Mouse (Mus musculus) midbrain, embryonic 10.5 days (tissue): ENCODE measurements at regions not wholly inside any gene's neighbourhood (a gene's known extent, or its start where the extent isn't known, plus 50 kb on each side); places are given as distances from the start of the nearest gene placed in this dataset.

Experiments used
- DNase-seq: peaks from one replicate; pipeline ENCODE4 v3.0.0-alpha.2; 2017; ENCODE audit warnings: low spot score
- H3K27ac ChIP-seq: fragments of 300-500 bp; sonication (generic); replicated peaks from 2 replicates; pipeline ENCODE4 v1.5.1; 2016; ENCODE audit warnings: mild to moderate bottlenecking
- H3K27me3 ChIP-seq: fragments of 300-500 bp; sonication (generic); 2 replicates; pipeline ENCODE4 v1.6.1; 2016; ENCODE audit warnings: low read depth, mild to moderate bottlenecking; ENCODE audit not compliant: poor library complexity, severe bottlenecking
- H3K36me3 ChIP-seq: fragments of 300-500 bp; sonication (generic); 2 replicates; pipeline ENCODE4 v1.6.1; 2016; ENCODE audit warnings: mild to moderate bottlenecking, moderate library complexity
- H3K4me1 ChIP-seq: fragments of 300-500 bp; sonication (generic); 2 replicates; pipeline ENCODE4 v1.6.1; 2016
- H3K4me3 ChIP-seq: fragments of 300-500 bp; sonication (generic); 2 replicates; pipeline ENCODE4 v1.5.1; 2016; ENCODE audit warnings: mild to moderate bottlenecking, moderate library complexity
- H3K9me3 ChIP-seq: fragments of 300-500 bp; sonication (generic); replicated peaks from 2 replicates; pipeline ENCODE4 v1.6.1; 2016; ENCODE audit warnings: mild to moderate bottlenecking
- WGBS: fragments of 180-500 bp; shearing (Covaris S2); methylation state at CpG from one replicate; pipeline ENCODE4 v1.1.7; 2016; 5-methylcytosine and 5-hydroxymethylcytosine counted together

- H3K27me3 ChIP-seq, result no peaks in the 10 kb centered on the region
- no peaks in the 10 kb centered on the region for H3K4me1 ChIP-seq
- no peak for DNase-seq
- H3K4me3 ChIP-seq, result no peak overlapping the region
- H3K9me3 ChIP-seq, result no peaks in the 10 kb centered on the region
- WGBS, result 83% methylated on average over 5 of the region's 5 CpGs
- no peak overlapping the region for H3K27ac ChIP-seq
- H3K36me3 ChIP-seq, result no peaks in the 10 kb centered on the region
These were observed 314.2 kb upstream of the Slc24a5 start for GRCm38 (mm10) chr2:124753717-124754116.

- no peak for DNase-seq
- no peaks in the 10 kb centered on the region for H3K36me3 ChIP-seq
- no peak overlapping the region for H3K4me3 ChIP-seq
- no peaks in the 10 kb centered on the region for H3K9me3 ChIP-seq
- WGBS, result 93% methylated on average over 4 of the region's 4 CpGs
- H3K27ac ChIP-seq, result no peak overlapping the region
- H3K4me1 ChIP-seq, result no peaks in the 10 kb centered on the region
- no peaks in the 10 kb centered on the region for H3K27me3 ChIP-seq
These were observed 312.7 kb upstream of the Slc24a5 start for GRCm38 (mm10) chr2:124755244-124755643.

- Histone ChIP-seq H3K4me3 (no peak overlapping the region), H3K27ac (no peak overlapping the region), H3K9me3 (no peaks in the 10 kb centered on the region), H3K36me3 (no peaks in the 10 kb centered on the region), H3K27me3 (no peaks in the 10 kb centered on the region), H3K4me1 (peaks cover 1% of the 10 kb centered on the region)
- DNase-seq, result no peak
- 96% methylated on average over 2 of the region's 2 CpGs for WGBS
These were observed 308.9 kb upstream of the Slc24a5 start for GRCm38 (mm10) chr2:124758992-124759391.

GRCm38 (mm10) chr2:124763650-124764049 lies 304.3 kb upstream of the Slc24a5 start:
- no peaks in the 10 kb centered on the region for H3K36me3 ChIP-seq
- no peak for DNase-seq
- no peak overlapping the region for H3K4me3 ChIP-seq
- WGBS, result 90% methylated on average over 7 of the region's 7 CpGs
- H3K27me3 ChIP-seq, result no peaks in the 10 kb centered on the region
- peaks cover 8% of the 10 kb centered on the region for H3K4me1 ChIP-seq
- no peaks in the 10 kb centered on the region for H3K9me3 ChIP-seq
- H3K27ac ChIP-seq, result no peak overlapping the region

- 51% methylated on average over 10 of the region's 10 CpGs for WGBS
- H3K4me3 ChIP-seq, result no peak overlapping the region
- H3K27ac ChIP-seq, result no peak overlapping the region
- peaks cover 8% of the 10 kb centered on the region for H3K4me1 ChIP-seq
- H3K36me3 ChIP-seq, result no peaks in the 10 kb centered on the region
- no peak for DNase-seq
- no peaks in the 10 kb centered on the region for H3K9me3 ChIP-seq
- H3K27me3 ChIP-seq, result no peaks in the 10 kb centered on the region
These were observed 303.6 kb upstream of the Slc24a5 start for GRCm38 (mm10) chr2:124764186-124764910.

- Histone ChIP-seq H3K9me3 (no peaks in the 10 kb centered on the region), H3K4me3 (no peak overlapping the region), H3K27ac (no peak overlapping the region), H3K27me3 (no peaks in the 10 kb centered on the region), H3K4me1 (peaks cover 18% of the 10 kb centered on the region), H3K36me3 (no peaks in the 10 kb centered on the region)
- no peak for DNase-seq
- 89% methylated on average over 6 of the region's 6 CpGs for WGBS
These were observed 298.5 kb upstream of the Slc24a5 start for GRCm38 (mm10) chr2:124769267-124769967.

- no peak for DNase-seq
- Histone ChIP-seq H3K27ac (no peak overlapping the region), H3K4me3 (no peak overlapping the region), H3K36me3 (no peaks in the 10 kb centered on the region), H3K27me3 (no peaks in the 10 kb centered on the region), H3K4me1 (peaks cover 16% of the 10 kb centered on the region), H3K9me3 (no peaks in the 10 kb centered on the region)
- 82% methylated on average over 2 of the region's 2 CpGs for WGBS
These were observed 297.9 kb upstream of the Slc24a5 start for GRCm38 (mm10) chr2:124770028-124770427.

- peak overlapping the region; percentile 6; the same call in 1 of the 2 replicates for H3K27ac ChIP-seq
- H3K4me3 ChIP-seq, result no peak overlapping the region
- peaks cover 16% of the 10 kb centered on the region for H3K4me1 ChIP-seq
- H3K9me3 ChIP-seq, result no peaks in the 10 kb centered on the region
- DNase-seq, result peak; percentile 15
- WGBS, result 42% methylated on average over 11 of the region's 11 CpGs
- H3K27me3 ChIP-seq, result no peaks in the 10 kb centered on the region
- no peaks in the 10 kb centered on the region for H3K36me3 ChIP-seq
These were observed 295.7 kb upstream of the Slc24a5 start for GRCm38 (mm10) chr2:124772055-124772708.

- WGBS, result 85% methylated on average over 3 of the region's 3 CpGs
- Histone ChIP-seq H3K9me3 (no peaks in the 10 kb centered on the region), H3K36me3 (no peaks in the 10 kb centered on the region), H3K27ac (no peak overlapping the region), H3K4me3 (no peak overlapping the region), H3K27me3 (no peaks in the 10 kb centered on the region), H3K4me1 (peaks cover 16% of the 10 kb centered on the region)
- DNase-seq, result no peak
These were observed 292.2 kb upstream of the Slc24a5 start for GRCm38 (mm10) chr2:124775737-124776136.

- Histone ChIP-seq H3K4me1 (peaks cover 8% of the 10 kb centered on the region), H3K9me3 (no peaks in the 10 kb centered on the region), H3K36me3 (no peaks in the 10 kb centered on the region), H3K4me3 (no peak overlapping the region), H3K27ac (no peak overlapping the region), H3K27me3 (no peaks in the 10 kb centered on the region)
- no peak for DNase-seq
- 59% methylated on average over 7 of the region's 7 CpGs for WGBS
These were observed 275.3 kb upstream of the Slc24a5 start for GRCm38 (mm10) chr2:124792633-124793036.

- Histone ChIP-seq H3K9me3 (no peaks in the 10 kb centered on the region), H3K27ac (no peak overlapping the region), H3K27me3 (no peaks in the 10 kb centered on the region), H3K36me3 (no peaks in the 10 kb centered on the region), H3K4me1 (no peaks in the 10 kb centered on the region), H3K4me3 (no peak overlapping the region)
- 85% methylated on average over 8 of the region's 8 CpGs for WGBS
- DNase-seq, result no peak
These were observed 256.2 kb upstream of the Slc24a5 start for GRCm38 (mm10) chr2:124811709-124812108.

GRCm38 (mm10) chr2:124816814-124817213 lies 251.1 kb upstream of the Slc24a5 start:
- H3K4me1 ChIP-seq, result no peaks in the 10 kb centered on the region
- no peak overlapping the region for H3K4me3 ChIP-seq
- 100% methylated on average over 2 of the region's 2 CpGs for WGBS

GRCm38 (mm10) chr2:124819846-124820245 lies 248.1 kb upstream of the Slc24a5 start:
- no peaks in the 10 kb centered on the region for H3K36me3 ChIP-seq
- no peak for DNase-seq
- 86% methylated on average over 6 of the region's 6 CpGs for WGBS

More at GRCm38 (mm10) chr2:124816814-124817213, 251.1 kb upstream of the Slc24a5 start:
- Histone ChIP-seq H3K9me3 (no peaks in the 10 kb centered on the region), H3K27ac (no peak overlapping the region), H3K27me3 (no peaks in the 10 kb centered on the region), H3K36me3 (no peaks in the 10 kb centered on the region)
- DNase-seq, result no peak

More at GRCm38 (mm10) chr2:124819846-124820245, 248.1 kb upstream of the Slc24a5 start:
- H3K27me3 ChIP-seq, result no peaks in the 10 kb centered on the region
- H3K9me3 ChIP-seq, result no peaks in the 10 kb centered on the region
- no peak overlapping the region for H3K4me3 ChIP-seq
- H3K27ac ChIP-seq, result no peak overlapping the region
- no peaks in the 10 kb centered on the region for H3K4me1 ChIP-seq
